Mouse (Mus musculus): ENCODE results near the gene Galk1.

DNA sequence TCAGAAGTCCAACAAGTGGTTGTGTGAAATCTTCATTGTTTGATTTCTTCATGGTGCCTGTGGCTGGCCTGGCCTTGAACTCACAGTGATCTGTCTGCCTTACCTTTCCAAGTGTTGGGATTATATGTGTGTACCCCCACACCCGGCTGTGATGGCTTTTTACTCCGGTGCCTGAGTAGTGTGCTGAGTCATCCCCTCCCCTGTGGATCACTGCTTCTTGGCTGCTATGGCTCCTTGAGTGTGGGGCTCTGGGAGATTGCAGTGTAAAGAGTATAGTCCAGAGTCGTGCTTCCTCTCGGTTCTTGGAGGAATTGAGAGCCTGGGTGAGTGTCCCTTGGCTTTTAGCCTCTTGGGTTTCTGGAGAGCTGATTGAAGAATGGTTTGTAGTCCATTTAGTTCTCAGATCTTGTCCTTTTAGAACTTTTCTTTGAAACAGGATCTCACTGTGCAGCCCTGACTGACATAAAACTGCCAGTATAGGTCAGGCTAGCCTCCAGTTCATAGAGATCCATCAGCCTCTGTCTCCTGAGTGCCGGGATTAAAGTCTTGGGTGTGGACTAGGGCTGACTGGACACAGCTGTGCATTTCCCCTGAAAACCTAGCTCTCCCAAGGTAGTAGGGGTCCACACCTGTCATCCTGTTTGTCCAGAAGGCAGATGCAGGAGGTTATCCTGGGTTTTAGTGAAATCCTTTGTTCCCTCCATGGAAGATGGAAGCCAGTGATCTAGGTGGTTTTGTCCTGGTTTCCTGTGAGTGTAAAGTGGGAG lies 30.0 kb upstream of the Galk1 start:
- no peak for TF ChIP-seq CTCF (IDR thresholded peaks at IDR 0.05; ENCODE audit: borderline replicate concordance, control insufficient read depth, extremely low read depth, insufficient read depth, low read length, poor library complexity)
- TF ChIP-seq POLR2A (IDR thresholded peaks at IDR 0.05; ENCODE audit: control insufficient read depth, extremely low read depth, insufficient read depth, low read length, poor library complexity) = no peak

All from thymus, adult 2 months (tissue).